Mouse (Mus musculus): Measurements from ENCODE around the gene Eya2.

The Eya2 gene

DNA sequence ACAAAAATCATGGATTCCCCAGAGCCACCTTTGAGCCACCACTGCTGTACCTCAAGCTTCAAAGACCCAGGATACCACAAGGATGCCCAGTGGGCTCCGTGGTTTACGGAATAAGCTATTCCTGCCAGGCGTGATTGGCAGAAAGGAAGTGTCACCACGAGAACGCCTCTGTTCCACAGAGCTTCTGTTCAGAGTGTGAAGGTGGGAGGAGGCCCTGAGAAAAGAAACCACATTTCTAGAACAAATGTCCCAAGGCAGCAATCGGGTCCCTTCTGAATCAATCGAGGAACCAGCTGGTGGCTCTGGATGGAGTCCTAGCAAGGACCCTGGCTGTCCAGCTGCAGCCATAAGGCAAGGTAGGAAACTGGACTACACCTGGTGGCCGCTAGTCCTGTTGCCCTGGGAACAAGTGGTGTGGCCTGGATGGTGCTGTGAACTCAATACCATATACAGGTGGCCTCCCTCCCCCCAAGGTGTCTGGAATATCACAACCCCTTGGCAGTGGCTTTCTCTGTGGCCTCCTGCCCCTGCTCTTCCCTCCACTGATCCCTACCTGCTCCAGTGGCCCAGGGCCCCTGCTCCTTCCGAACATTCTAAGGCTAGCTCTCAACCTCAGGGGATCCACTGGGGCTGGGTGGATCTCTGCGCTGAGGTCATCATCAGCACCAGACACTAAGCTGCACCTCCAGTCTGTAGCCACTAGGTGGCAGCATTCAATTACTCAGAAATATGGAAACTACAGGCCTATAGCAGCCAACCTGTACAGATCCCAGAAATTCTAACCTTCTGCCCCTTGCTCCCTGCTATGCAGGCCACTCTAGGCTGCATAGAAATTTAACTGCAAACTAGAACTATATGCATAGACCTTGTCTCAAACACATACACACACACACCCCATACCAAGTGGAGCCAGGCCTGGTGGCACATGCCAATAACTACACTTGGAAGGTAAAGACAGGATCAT is 224.4 kb downstream of the Eya2 start:
- no peak for DNase-seq (ENCODE audit: low read depth)

- no peak for DNase-seq (ENCODE audit: low read depth)
Measured at GRCm38 (mm10) chr2:165820073-165820472, 225.2 kb downstream of the Eya2 start.

GRCm38 (mm10) chr2:165820504-165821095 is 225.8 kb downstream of the Eya2 start:
- no peak for DNase-seq (ENCODE audit: low read depth)
